Mouse (Mus musculus) CH12.LX (cell line): ENCODE results near the gene Myo18a. TPM values are rescaled to one million over a fixed set of nuclear protein-coding genes. Genes with fewer than 3 reads are reported as not detected.

Source experiments
- DNase-seq: peaks from one replicate; pipeline ENCODE4 v3.0.0-alpha.2; 2013; ENCODE audit errors: extremely low read depth
- H3K27ac ChIP-seq: 2 replicates; pipeline ENCODE4 v1.5.1; 2012; ENCODE audit warnings: low read depth, mild to moderate bottlenecking, control low read depth, moderate library complexity; ENCODE audit not compliant: insufficient read depth
- H3K27me3 ChIP-seq: replicated peaks from 2 replicates; pipeline ENCODE3; 2012; ENCODE audit warnings: inconsistent platforms
- H3K36me3 ChIP-seq, 2 experiments: replicated peaks in 1 of 2; 2 replicates each; pipeline versions ENCODE3 to v1.6.1; 2012; ENCODE audit warnings: inconsistent platforms in 1 of 2, low read length in 1 of 2, mild to moderate bottlenecking in 1 of 2, mixed read lengths in 1 of 2, moderate library complexity in 1 of 2; ENCODE audit not compliant: control insufficient read depth in 1 of 2, insufficient read depth in 1 of 2
- H3K4me1 ChIP-seq, 2 experiments: 2 replicates each; pipeline ENCODE4 v1.6.1; 2012; ENCODE audit warnings: inconsistent platforms in 1 of 2, moderate library complexity in 1 of 2; ENCODE audit not compliant: insufficient read depth in 2 of 2, control insufficient read depth in 1 of 2
- H3K4me2 ChIP-seq: 2 replicates; pipeline ENCODE4 v1.6.1; 2012; ENCODE audit warnings: low read depth, mild to moderate bottlenecking, control low read depth; ENCODE audit not compliant: poor library complexity, insufficient read depth, severe bottlenecking
- H3K4me3 ChIP-seq, 3 experiments: fragments of 150-350 bp in 1 of 3; sonication (generic) in 1 of 3; replicated peaks in 1 of 3; 2 replicates each; pipeline versions ENCODE3 to v1.5.1; 2011 to 2012; ENCODE audit warnings: low read depth in 2 of 3, low read length in 2 of 3, mild to moderate bottlenecking in 2 of 3, moderate library complexity in 2 of 3, control low read depth in 1 of 3, improper control_type of control experiment in 1 of 3, inconsistent platforms in 1 of 3, mixed read lengths in 1 of 3; ENCODE audit not compliant: poor library complexity in 1 of 3
- H3K79me2 ChIP-seq: replicated peaks from 2 replicates; pipeline ENCODE4 v1.6.1; 2012; ENCODE audit warnings: mild to moderate bottlenecking, moderate library complexity; ENCODE audit not compliant: control insufficient read depth, poor library complexity, insufficient read depth, severe bottlenecking; ENCODE audit errors: extremely low read depth
- H3K9ac ChIP-seq: 2 replicates; pipeline ENCODE4 v1.6.1; 2012; ENCODE audit warnings: low read depth, mild to moderate bottlenecking, control low read depth, moderate library complexity; ENCODE audit not compliant: insufficient read depth
- H3K9me3 ChIP-seq: replicated peaks from 2 replicates; pipeline ENCODE3; 2012; ENCODE audit warnings: low read length, inconsistent platforms, mixed read lengths
- BHLHE40 ChIP-seq: IDR thresholded peaks from 2 replicates; pipeline ENCODE4 v1.6.1; 2011; ENCODE audit warnings: mild to moderate bottlenecking, low read depth, low read length, improper control_type of control experiment
- CTCF ChIP-seq, 2 experiments: IDR thresholded peaks in 1 of 2; conservative IDR thresholded peaks in 1 of 2; 2 replicates each; pipeline ENCODE4 v1.5.1; 2011 to 2012; ENCODE audit warnings: low read depth in 2 of 2, low read length in 2 of 2, improper control_type of control experiment in 1 of 2, inconsistent platforms in 1 of 2, mild to moderate bottlenecking in 1 of 2, moderate library complexity in 1 of 2
- ETS1 ChIP-seq: conservative IDR thresholded peaks from 2 replicates; pipeline ENCODE4 v1.6.1; 2012; ENCODE audit warnings: low read depth, mild to moderate bottlenecking, inconsistent platforms, low read length, improper control_type of control experiment, moderate library complexity
- IRF4 ChIP-seq: IDR thresholded peaks from 2 replicates; pipeline ENCODE4 v1.6.1; 2014; ENCODE audit warnings: low read depth, mild to moderate bottlenecking, inconsistent platforms, low read length, improper control_type of control experiment
- KAT2A ChIP-seq: IDR thresholded peaks from 2 replicates; pipeline ENCODE4 v1.6.1; 2012; ENCODE audit warnings: low read length, improper control_type of control experiment, inconsistent platforms; ENCODE audit not compliant: insufficient replicate concordance
- MAZ ChIP-seq: IDR thresholded peaks from 2 replicates; pipeline ENCODE4 v1.6.1; 2012; ENCODE audit warnings: low read depth, mild to moderate bottlenecking, inconsistent platforms, low read length, improper control_type of control experiment, moderate library complexity
- NRF1 ChIP-seq: IDR thresholded peaks from 2 replicates; pipeline ENCODE4 v1.6.1; 2014; ENCODE audit warnings: low read depth, mild to moderate bottlenecking, inconsistent platforms, low read length, improper control_type of control experiment, moderate library complexity
- PAX5 ChIP-seq: IDR thresholded peaks from 2 replicates; pipeline ENCODE4 v1.6.1; 2012; ENCODE audit warnings: low read length, inconsistent platforms, mixed read lengths
- POLR2AphosphoS2 ChIP-seq: IDR thresholded peaks from 2 replicates; pipeline ENCODE4 v1.6.1; 2011; ENCODE audit warnings: low read depth, low read length, improper control_type of control experiment
- RAD21 ChIP-seq: IDR thresholded peaks from 2 replicates; pipeline ENCODE4 v1.6.1; 2011; ENCODE audit warnings: low read depth, mild to moderate bottlenecking, low read length, improper control_type of control experiment, moderate library complexity
- RCOR1 ChIP-seq: conservative IDR thresholded peaks from 2 replicates; pipeline ENCODE4 v1.6.1; 2012; ENCODE audit warnings: low read depth, mild to moderate bottlenecking, inconsistent platforms, low read length, improper control_type of control experiment
- SIN3A ChIP-seq: IDR thresholded peaks from 2 replicates; pipeline ENCODE4 v1.6.1; 2012; ENCODE audit warnings: low read length, improper control_type of control experiment, inconsistent platforms
- SMC3 ChIP-seq: IDR thresholded peaks from 2 replicates; pipeline ENCODE4 v1.6.1; 2011; ENCODE audit warnings: low read depth, low read length, improper control_type of control experiment
- TBP ChIP-seq: conservative IDR thresholded peaks from 2 replicates; pipeline ENCODE4 v1.6.1; 2011; ENCODE audit warnings: low read depth, low read length, improper control_type of control experiment
- ZC3H11A ChIP-seq: IDR thresholded peaks from 2 replicates; pipeline ENCODE4 v1.6.1; 2012; ENCODE audit warnings: low read depth, mild to moderate bottlenecking, inconsistent platforms, low read length, improper control_type of control experiment
- ZKSCAN1 ChIP-seq: IDR thresholded peaks from 2 replicates; pipeline ENCODE4 v1.6.1; 2012; ENCODE audit warnings: low read depth, inconsistent platforms, low read length, improper control_type of control experiment, borderline replicate concordance
- dilution Hi-C: fragments of 300-500 bp; cut with MboI; formaldehyde crosslinking; loops from 2 replicates; pipeline ENCODE4 v1.14.3; 2020; ENCODE audit warnings: low sequenced_read_pairs; ENCODE audit not compliant: extremely low pct_unique_long_range_greater_than_20kb, extremely low pct_ligation_motif_present
- in situ Hi-C: fragments of 300-500 bp; cut with MboI; formaldehyde crosslinking; loops from 3 replicates; pipeline ENCODE4 v1.14.3; 2019; ENCODE audit warnings: low sequenced_read_pairs, low pct_ligation_motif_present, low pct_unique_long_range_greater_than_20kb, mixed read lengths
- polyA plus RNA-seq: library from polyadenylated mRNA; unstranded; fragments of >175 nt; gene quantifications from 2 replicates; pipeline ENCODE4 v1.2.1, GENCODE M21; 2012; ENCODE audit warnings: low read depth; ENCODE audit not compliant: insufficient read length
- total RNA-seq, 2 experiments: library from RNA; depleted of rRNA; stranded (reverse); fragments of 300-350 nt in 1 of 2; fragments of >200 nt in 1 of 2; gene quantifications; 2 replicates each; pipeline ENCODE4 v1.2.3; 2012 to 2014

Myo18a gene
- total and polyA plus RNA-seq, 3 experiments: 6.3 to 24.8 (median 16.8) TPM

DNA sequence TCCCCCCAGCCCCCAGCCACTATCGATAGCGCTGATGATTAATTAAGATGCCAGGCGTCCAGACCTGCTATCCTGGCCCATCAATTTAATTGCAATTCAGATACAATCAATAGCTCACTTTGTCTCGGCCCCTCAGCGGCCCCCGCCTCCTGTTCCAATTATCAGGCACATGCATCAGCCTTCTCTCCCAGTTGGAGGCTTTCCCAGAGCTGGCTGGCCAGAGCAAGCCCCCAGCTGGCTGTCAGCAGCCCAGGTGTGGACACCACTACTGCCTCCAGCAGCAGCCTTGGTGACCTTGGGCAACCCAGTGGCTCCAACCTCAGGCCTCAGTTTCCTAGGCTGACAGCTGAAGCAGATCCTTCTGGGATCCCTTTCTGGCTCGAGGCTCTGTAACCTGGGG, 67.8 kb downstream of the Myo18a start:
- Histone ChIP-seq H3K4me2 (no peak overlapping the region), H3K27me3 (no peaks in the 10 kb centered on the region), H3K4me1 (peaks cover 0 to 9% of the 10 kb centered on the region in 2 experiments; a peak in 2 of 4 replicates), H3K27ac (no peak overlapping the region), H3K9me3 (peaks cover 3% of the 10 kb centered on the region), H3K79me2 (no peaks in the 10 kb centered on the region), H3K9ac (no peak overlapping the region), H3K4me3 (no peak overlapping the region), H3K36me3 (peaks cover 22 to 90% of the 10 kb centered on the region in 2 experiments)
- TF ChIP-seq IRF4: no peak
- TF ChIP-seq SIN3A: no peak
- TF ChIP-seq TBP: no peak
- no peak for TF ChIP-seq PAX5
- TF ChIP-seq ETS1: no peak
- no peak for TF ChIP-seq ZC3H11A
- no peak for TF ChIP-seq ZKSCAN1
- no peak for TF ChIP-seq MAZ
- TF ChIP-seq KAT2A: no peak
- TF ChIP-seq NRF1: no peak
- TF ChIP-seq BHLHE40: no peak
- TF ChIP-seq SMC3: no peak
- no peak for DNase-seq
- in situ Hi-C loops: no loop called here
- dilution Hi-C loops: no loop called here

DNA sequence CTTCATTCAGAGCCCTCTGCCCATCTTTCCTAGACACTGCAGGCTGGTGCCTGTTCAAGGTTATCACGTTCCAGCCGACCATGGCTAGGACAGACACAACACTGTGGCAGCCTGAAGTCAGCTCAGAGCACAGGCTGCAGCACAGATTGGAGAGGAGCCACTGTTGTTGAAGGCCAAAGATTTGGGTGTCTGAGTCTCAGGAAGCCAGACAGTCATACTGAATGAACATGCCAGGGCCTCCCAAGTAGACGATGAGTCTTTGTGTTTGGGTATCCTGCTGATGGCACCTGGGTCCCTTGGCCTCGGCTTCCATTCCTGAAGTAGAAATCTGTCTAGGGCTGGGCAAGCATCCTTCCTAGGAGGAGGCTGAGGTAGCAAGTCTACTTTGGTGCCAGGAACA, 69.5 kb downstream of the Myo18a start:
- in situ Hi-C loops (no loop called here), dilution Hi-C loops (no loop called here)
- Histone ChIP-seq H3K27me3 (no peaks in the 10 kb centered on the region), H3K4me2 (no peak overlapping the region), H3K9me3 (peaks cover 3% of the 10 kb centered on the region), H3K79me2 (no peaks in the 10 kb centered on the region), H3K36me3 (peaks cover 22 to 91% of the 10 kb centered on the region in 2 experiments), H3K9ac (no peak overlapping the region), H3K4me1 (peaks cover 0 to 12% of the 10 kb centered on the region in 2 experiments; a peak in 1 of 4 replicates), H3K27ac (no peak overlapping the region), H3K4me3 (no peak overlapping the region)
- DNase-seq: no peak
- TF ChIP-seq MAZ (no peak), RCOR1 (no peak), ZC3H11A (no peak), ZKSCAN1 (no peak)

DNA sequence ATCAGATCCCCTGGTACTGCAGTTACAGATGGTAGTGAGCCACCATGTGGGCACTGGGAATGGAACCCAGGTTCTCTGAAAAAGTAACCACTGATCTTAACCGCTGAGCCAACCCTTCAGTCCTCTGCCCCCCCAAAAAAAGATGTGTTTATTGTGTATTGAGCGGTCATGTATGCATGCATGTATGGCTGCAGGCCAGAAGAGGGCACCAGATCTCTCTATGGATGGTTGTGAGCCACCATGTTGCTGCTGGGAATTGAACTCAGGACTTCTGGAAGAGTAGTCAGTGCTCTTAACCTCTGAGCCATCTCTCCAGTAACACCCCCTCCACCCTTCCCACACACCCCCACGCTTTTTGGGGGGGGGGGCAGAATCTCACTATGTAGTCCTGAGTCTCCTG, 72.1 kb downstream of the Myo18a start:
- Histone ChIP-seq H3K4me3 (no peak overlapping the region), H3K4me1 (peaks cover 0 to 11% of the 10 kb centered on the region in 2 experiments; a peak in 1 of 4 replicates), H3K27me3 (no peaks in the 10 kb centered on the region), H3K27ac (no peak overlapping the region), H3K36me3 (peaks cover 12 to 89% of the 10 kb centered on the region in 2 experiments), H3K9ac (no peak overlapping the region), H3K4me2 (no peak overlapping the region), H3K79me2 (no peaks in the 10 kb centered on the region), H3K9me3 (peaks cover 3% of the 10 kb centered on the region)
- dilution Hi-C loops: no loop called here
- peak; percentile 52 for TF ChIP-seq SMC3
- TF ChIP-seq PAX5: no peak
- TF ChIP-seq RAD21: peak; percentile 40
- peak; percentile 16 to 54; a peak in 2 of 4 replicates for TF ChIP-seq CTCF (conservative IDR thresholded peaks at IDR 0.05 in 1 of 2, IDR thresholded peaks at IDR 0.05 in 1 of 2; ENCODE audit: low read depth in 2 of 2, low read length in 2 of 2)
- no peak for TF ChIP-seq POLR2AphosphoS2
- in situ Hi-C loops: no loop called here
- peak; percentile 15 for DNase-seq
